ENCODE assay signal across 11 mouse cellular contexts in the genomic region with DNA sequence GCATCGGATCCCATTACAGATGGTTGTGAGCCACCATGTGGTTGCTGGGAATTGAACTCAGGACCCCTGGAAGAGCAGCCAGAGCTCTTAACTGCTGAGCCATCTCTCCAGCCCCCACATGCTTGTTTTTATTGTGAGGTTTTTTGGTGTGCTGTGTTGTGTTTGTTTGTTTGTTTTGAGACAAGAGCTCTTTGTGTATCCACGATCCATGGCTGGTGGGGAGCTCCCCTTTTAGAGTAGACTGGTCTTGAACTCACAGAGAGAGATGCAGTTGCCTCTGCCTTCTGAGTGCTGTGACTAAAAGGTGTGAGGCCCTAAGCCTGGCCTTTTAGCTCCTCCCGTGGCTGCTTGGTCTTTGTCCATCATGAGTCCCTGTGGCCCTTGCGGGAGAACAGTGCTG. TPM values are rescaled to one million over a fixed set of nuclear protein-coding genes. Genes with fewer than 3 reads are reported as not detected.
DNase-seq lines count a peak whose midpoint lies in the region; ATAC-seq lines count a peak whose summit lies in the region.
"Had no signal": no experiment of that assay in that cellular context is flagged by ENCODE, and none has a peak within 500 bp of the region (broad histone marks: within the 10 kb centered on the region; RNA-seq: fewer than 3 reads in every experiment).

No protein-coding gene starts in this region.

- H3K4me2 ChIP-seq in neural tube, embryonic 12.5 days (replicated peaks): no peak overlapping the region; the same call in 1 of the 2 replicates
- H3K4me2 ChIP-seq in midbrain, embryonic 12.5 days (replicated peaks): no peak overlapping the region

- H3K9me3 ChIP-seq in neural tube, embryonic 12.5 days: no peaks in the 10 kb centered on the region
- H3K9me3 ChIP-seq in hindbrain, embryonic 10.5 days: no peaks in the 10 kb centered on the region
- no peaks in the 10 kb centered on the region for H3K9me3 ChIP-seq in midbrain, embryonic 12.5 days

- no peak overlapping the region for H3K4me3 ChIP-seq in neural tube, embryonic 12.5 days
- no peak overlapping the region for H3K4me3 ChIP-seq in hindbrain, embryonic 10.5 days
- H3K4me3 ChIP-seq in midbrain, embryonic 12.5 days: no peak overlapping the region

- H3K4me1 ChIP-seq in neural tube, embryonic 12.5 days: peaks cover 19% of the 10 kb centered on the region
- H3K4me1 ChIP-seq in hindbrain, embryonic 10.5 days (replicated peaks): peaks cover 36% of the 10 kb centered on the region
- H3K4me1 ChIP-seq in midbrain, embryonic 12.5 days: peaks cover 23% of the 10 kb centered on the region

- 0 out of 2 replicates have a peak, but pooled peaks have one; percentile 1 for ATAC-seq in neural tube, embryonic 12.5 days (ENCODE audit: low FRiP score, low read depth)
- ATAC-seq in midbrain, embryonic 12.5 days (ENCODE audit: low FRiP score, low read depth): no peak

- DNase-seq in neural tube, embryonic 10.5 days (ENCODE audit: extremely low spot score, low spot score): no peak
- DNase-seq in hindbrain, embryonic 10.5 days (ENCODE audit: low spot score): no peak
- DNase-seq in right cerebral cortex, postnatal 25 days: no peak
- DNase-seq in spleen, postnatal 10 days (ENCODE audit: low spot score in 2 of 2): no peak
- DNase-seq in frontal cortex, adult 2 months (ENCODE audit: extremely low spot score in 1 of 2, low spot score in 1 of 2): no peak
- DNase-seq: gastrocnemius, postnatal 36 days; kidney, adult 8-10 months; thymus, adult 18-20 months had no signal

- 68% methylated on average over 4 of the region's 4 CpGs for WGBS in neural tube, embryonic 12.5 days
- WGBS in hindbrain, embryonic 10.5 days: 67% methylated on average over 4 of the region's 4 CpGs
- WGBS in midbrain, embryonic 12.5 days: 67% methylated on average over 4 of the region's 4 CpGs

- no peaks in the 10 kb centered on the region for H3K27me3 ChIP-seq in neural tube, embryonic 12.5 days (replicated peaks)
- H3K27me3 ChIP-seq in hindbrain, embryonic 10.5 days (ENCODE audit: insufficient read depth, poor library complexity, severe bottlenecking): no peaks in the 10 kb centered on the region
- no peaks in the 10 kb centered on the region for H3K27me3 ChIP-seq in midbrain, embryonic 12.5 days
- H3K27me3 ChIP-seq: Patski had no signal

- H3K36me3 ChIP-seq in neural tube, embryonic 12.5 days: no peaks in the 10 kb centered on the region
- no peaks in the 10 kb centered on the region for H3K36me3 ChIP-seq in hindbrain, embryonic 10.5 days
- no peaks in the 10 kb centered on the region for H3K36me3 ChIP-seq in midbrain, embryonic 12.5 days

- peak overlapping the region; percentile 42; the same call in 1 of the 2 replicates for H3K27ac ChIP-seq in neural tube, embryonic 12.5 days
- H3K27ac ChIP-seq in hindbrain, embryonic 10.5 days: peak overlapping the region; percentile 93
- peak overlapping the region; percentile 96 for H3K27ac ChIP-seq in midbrain, embryonic 12.5 days (replicated peaks)

- H3K9ac ChIP-seq in neural tube, embryonic 12.5 days: no peak overlapping the region
- H3K9ac ChIP-seq in midbrain, embryonic 12.5 days (replicated peaks): no peak overlapping the region

RNA-seq across cellular contexts. Expression of a gene that starts 15.2 kb away (rescaled TPM):
- polyA plus RNA-seq in neural tube, embryonic 12.5 days (2016; fragmentation: Nextera tagmentation; extraction: Ambion mirVana): 3,212 and 3,225 TPM in 2 replicates
- 3,168 and 3,706 TPM in 2 replicates for polyA plus RNA-seq in hindbrain, embryonic 10.5 days (2016; fragmentation: Nextera tagmentation; extraction: Ambion mirVana)
- polyA plus RNA-seq in midbrain, embryonic 12.5 days (2016; fragmentation: Nextera tagmentation; extraction: Ambion mirVana): 3,350 and 3,406 TPM in 2 replicates
- polyA plus RNA-seq in frontal cortex, adult 2 months (2012; rRNA removed): 3,478 and 3,677 TPM in 2 replicates

RNA-seq across cellular contexts. Expression of a gene that starts 55.5 kb away (rescaled TPM):
- polyA plus RNA-seq in neural tube, embryonic 12.5 days (2016; fragmentation: Nextera tagmentation; extraction: Ambion mirVana): 0.78 and 1.2 TPM in 2 replicates
- polyA plus RNA-seq in hindbrain, embryonic 10.5 days (2016; fragmentation: Nextera tagmentation; extraction: Ambion mirVana): 0.55 and 0.68 TPM in 2 replicates
- 0.98 and 1.2 TPM in 2 replicates for polyA plus RNA-seq in midbrain, embryonic 12.5 days (2016; fragmentation: Nextera tagmentation; extraction: Ambion mirVana)
- polyA plus RNA-seq in frontal cortex, adult 2 months (2012; rRNA removed): 0.68 and 0.80 TPM in 2 replicates
- polyA plus RNA-seq: Patski had no signal

RNA-seq across cellular contexts. Expression of a gene that starts 56.1 kb away (rescaled TPM):
- polyA plus RNA-seq in neural tube, embryonic 12.5 days (2016; fragmentation: Nextera tagmentation; extraction: Ambion mirVana): 25.6 and 26.5 TPM in 2 replicates
- 22.6 and 25.1 TPM in 2 replicates for polyA plus RNA-seq in hindbrain, embryonic 10.5 days (2016; fragmentation: Nextera tagmentation; extraction: Ambion mirVana)
- 23.6 and 25.7 TPM in 2 replicates for polyA plus RNA-seq in midbrain, embryonic 12.5 days (2016; fragmentation: Nextera tagmentation; extraction: Ambion mirVana)
- 27.5 and 33.9 TPM in 2 replicates for polyA plus RNA-seq in frontal cortex, adult 2 months (2012; rRNA removed)

Comparison
In these comparisons a context has a peak if more than half of its experiments do, and no peak if none do; other contexts are left out.
1. H3K27ac ChIP-seq: peak in every context shown above with its lines; median percentile 96 in midbrain, embryonic 12.5 days; 93 in hindbrain, embryonic 10.5 days; 42 in neural tube, embryonic 12.5 days.